Mouse (Mus musculus): ENCODE data around the gene Tm7sf3.
"Not testable (repeated sequence)": the region's sequence is repeated elsewhere in the genome, so short reads cannot be mapped to it uniquely, and the experiment has no call there.

Tm7sf3 gene

DNA sequence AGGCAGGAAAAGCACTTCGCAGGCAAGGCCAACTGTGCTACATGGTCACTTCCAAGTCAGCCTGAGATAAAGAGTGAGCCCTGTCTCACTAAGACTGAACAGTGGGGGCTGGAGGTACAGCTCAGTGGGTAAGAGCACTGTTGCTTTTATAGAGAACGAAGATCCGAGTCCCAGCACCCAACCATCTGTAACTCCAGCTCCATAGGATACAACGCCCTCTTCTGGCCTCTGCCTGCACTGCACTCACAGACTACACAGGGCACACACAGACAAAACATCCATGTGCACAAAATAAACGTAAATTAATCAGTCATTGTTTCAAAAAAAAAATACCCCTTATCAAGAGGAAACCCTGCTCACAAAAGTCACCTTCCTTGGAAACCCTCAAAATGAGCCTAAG lies 28.7 kb downstream of the Tm7sf3 start:
- DNase-seq (ENCODE audit: low spot score in 2 of 2), result no peak

DNA sequence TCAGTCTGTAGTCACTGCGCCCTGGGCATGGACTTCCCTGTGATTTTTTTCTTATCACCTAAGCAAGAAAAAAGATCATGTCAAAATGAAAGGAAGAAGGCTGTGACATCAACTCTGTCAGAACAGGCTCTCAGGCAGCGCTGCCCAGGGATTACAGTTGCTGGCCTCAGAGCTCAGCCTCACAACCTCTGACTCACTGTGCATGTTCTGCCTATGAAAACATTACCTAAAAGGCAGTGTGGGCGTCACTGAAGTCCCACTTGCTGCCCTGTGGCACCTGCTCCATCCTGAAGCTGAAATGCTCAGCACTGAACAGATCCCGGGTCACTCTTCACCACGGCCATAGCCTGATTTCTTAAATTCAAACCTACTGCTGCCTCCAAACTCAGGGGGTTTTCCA lies 29.9 kb downstream of the Tm7sf3 start:
- DNase-seq (ENCODE audit: low spot score in 2 of 2), result no peak

DNA sequence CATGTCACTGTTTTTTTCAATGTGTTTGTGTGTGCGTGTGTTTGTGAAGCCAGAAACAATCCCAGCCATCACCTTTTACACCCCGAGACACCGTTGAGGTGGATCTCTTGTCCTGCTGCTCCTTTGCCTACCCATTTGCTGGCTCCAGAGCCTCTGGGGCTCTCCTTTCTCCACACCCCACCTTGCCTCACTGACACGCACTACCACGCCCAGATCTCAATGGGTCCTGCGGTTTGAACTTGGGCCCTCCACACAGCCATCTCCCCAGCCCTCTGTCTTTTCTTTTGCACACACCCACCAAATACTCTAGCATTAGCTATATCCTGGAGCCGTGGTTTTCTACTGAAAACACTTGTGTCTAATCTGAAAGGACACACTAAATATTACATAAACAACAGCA lies 30.7 kb downstream of the Tm7sf3 start:
- DNase-seq (ENCODE audit: low spot score in 2 of 2), result no peak

DNA sequence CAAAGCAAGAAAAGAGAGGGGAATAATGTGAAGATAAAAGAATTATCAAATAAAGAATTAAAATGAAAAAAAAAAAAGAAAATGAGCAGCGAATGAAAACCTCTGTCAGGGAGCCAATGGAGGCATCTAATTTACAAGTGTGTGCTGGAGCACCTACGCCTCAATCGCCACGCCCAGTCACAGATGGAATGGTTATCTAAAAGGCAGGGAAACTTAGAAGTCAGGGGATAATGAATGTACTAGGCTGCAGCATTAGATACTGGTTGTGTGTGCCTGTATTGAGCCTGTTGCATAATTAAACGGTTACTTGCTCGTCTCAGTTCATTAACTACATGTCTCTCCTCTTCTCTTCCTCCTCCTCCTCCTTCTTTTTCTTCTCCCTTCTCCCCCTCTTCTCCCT lies 31.2 kb downstream of the Tm7sf3 start:
- no peak for DNase-seq (ENCODE audit: low spot score in 2 of 2)

GRCm38 (mm10) chr6:146603651-146604050 lies 39.0 kb downstream of the Tm7sf3 start:
- no peak for DNase-seq (ENCODE audit: low spot score in 2 of 2)

DNA sequence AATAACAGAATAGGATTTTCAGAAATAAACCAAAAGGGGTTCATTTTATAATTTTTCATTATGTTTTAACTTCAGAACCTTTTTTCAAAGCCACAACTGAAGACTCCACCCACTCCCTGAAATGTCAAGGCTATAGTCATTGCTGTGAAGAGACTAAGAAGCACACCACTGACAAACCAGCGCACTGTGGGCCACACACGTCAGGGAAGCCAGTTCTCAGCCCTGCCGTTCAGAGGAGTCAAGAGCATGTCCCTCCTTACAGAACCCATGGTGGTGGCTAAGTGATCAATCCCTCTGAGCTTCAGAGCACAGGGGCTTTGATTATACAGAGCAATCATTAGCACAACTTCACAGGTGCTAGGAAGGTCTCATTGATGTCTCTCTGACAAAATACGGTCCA lies 40.0 kb downstream of the Tm7sf3 start:
- DNase-seq (ENCODE audit: low spot score in 2 of 2), result no peak

DNA sequence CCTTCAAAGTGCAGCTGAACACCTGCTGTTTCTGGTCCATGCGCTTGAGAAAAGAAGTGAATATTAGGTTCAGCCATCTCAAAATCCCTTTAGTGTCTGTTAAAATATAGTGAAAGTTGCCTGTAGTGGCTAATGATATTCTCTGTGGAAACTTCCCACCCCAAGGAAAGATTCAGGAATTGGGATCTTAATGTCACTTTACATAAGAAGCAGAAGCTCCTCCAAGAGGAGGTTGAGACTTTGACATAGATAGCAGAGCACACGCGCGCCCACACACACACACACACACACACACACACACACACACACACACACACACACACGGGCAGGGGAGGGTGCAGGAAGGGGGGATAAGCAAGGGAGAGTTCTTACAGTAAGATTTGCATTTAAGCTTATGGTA lies 57.5 kb downstream of the Tm7sf3 start:
- DNase-seq (ENCODE audit: low spot score in 2 of 2), result no peak

DNA sequence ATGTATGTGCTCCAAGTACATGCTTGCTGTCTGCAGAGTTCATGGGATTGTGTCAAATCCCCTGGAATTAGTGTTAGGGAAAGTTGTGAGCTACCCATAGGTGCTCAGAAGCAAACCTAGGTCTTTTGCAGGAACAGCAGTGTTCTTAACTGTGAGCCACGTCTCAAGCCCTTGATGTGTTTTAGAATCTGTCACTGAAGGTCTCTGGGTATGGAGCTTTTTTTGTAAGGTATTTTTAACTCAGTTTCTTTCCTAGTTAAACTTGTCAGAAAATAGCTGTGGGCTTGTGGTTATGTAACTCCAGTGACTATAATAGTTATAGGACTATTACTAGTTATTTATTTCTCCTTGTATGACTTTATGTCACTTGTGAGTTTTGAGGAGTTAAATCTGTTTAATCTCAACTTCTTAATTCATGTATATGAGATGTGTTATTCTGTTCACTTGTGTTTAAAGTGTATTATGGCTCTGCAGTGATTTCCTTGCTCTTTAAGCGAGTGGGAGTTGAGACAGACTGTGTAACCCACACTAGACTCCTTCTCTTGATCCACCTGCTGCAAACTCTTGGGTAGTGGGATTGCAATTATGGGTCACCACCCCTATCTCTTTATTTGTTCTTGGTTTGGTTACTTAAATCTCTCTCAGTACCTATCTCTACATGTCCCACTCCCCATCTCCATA lies 59.1 kb downstream of the Tm7sf3 start:
- no peak for DNase-seq (ENCODE audit: low spot score in 2 of 2)

DNA sequence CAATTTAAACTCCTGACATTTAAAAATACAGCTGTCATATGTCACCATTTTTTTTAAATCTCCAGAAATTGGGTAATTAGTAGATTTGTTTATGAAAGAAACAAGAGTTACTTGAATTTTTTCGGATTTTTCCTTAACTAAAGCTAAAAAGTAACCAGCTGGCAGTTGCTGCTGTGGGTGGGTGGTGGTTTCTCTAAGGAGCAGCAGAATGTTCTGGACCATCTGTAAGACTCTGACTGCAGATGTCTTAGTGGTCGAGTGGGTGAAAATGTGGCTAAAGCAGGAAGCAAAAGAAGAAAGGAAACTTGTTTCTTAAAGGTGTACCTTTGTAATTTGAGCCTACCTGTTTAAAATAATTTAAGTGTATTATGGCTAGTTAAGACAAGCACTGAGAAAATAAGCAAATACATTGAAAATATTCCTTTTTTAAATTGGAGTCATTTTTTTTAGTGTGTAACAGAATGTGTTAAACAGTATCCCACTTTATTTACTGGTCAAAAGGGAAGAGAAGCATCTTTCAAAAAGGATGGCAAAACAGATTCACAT lies 62.2 kb downstream of the Tm7sf3 start:
- DNase-seq (ENCODE audit: low spot score in 2 of 2), result peak; percentile 33 to 82

DNA sequence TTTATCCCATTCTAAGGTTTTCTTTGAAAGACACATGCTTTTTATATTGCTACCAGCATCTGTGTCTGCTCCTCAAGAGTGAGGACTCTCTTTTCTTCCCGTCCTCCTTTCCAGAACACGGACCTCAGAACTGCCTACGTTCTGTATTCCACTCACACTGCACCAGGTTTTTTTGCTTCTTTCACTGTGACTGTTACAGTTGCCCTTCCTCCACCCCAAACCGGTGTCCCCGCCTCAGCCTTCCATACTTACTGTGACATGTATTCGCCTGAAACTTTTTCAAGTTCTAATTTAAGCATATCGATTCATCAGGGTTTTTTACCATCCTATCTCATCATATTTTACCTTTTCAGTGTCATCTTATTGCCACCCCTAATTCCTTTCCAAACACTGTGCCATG lies 64.0 kb downstream of the Tm7sf3 start:
- peak; percentile 36 to 58 for DNase-seq (ENCODE audit: low spot score in 2 of 2)

DNA sequence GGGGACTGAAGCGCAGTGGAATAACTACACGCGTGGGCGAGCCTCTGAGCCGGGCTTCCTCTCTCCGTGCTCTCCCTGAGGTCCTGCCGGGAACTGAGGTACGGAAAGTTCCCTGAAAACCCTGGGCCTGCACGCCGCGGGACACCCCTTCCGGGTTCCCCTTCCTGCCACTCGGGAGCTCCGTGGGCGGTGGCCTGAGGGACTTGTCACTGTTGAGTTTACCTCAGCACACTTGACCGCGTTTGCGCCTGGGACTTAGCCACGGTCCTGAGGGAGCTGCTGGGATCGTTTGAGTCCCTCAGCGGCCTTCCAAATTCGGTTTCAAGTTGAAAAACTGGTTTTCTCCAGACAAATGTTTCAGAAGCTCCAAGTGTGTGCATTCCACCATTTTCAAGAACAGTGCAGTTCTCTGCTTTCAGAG lies 64.5 kb downstream of the Tm7sf3 start:
- no peak for DNase-seq (ENCODE audit: low spot score in 2 of 2)

- DNase-seq (ENCODE audit: low spot score in 2 of 2), result peak; percentile 96
Measured at GRCm38 (mm10) chr6:146577310-146578109, 65.1 kb downstream of the Tm7sf3 start, which contains the start of gene Ints13. TSS of gene Ints13 (minus strand) at chr6:146577835.

- no peak for DNase-seq (ENCODE audit: low spot score in 2 of 2)
Measured at GRCm38 (mm10) chr6:146576903-146577302, 65.7 kb downstream of the Tm7sf3 start, which contains the start of gene Fgfr1op2. TSS of gene Fgfr1op2 (plus strand) at chr6:146577203.

DNA sequence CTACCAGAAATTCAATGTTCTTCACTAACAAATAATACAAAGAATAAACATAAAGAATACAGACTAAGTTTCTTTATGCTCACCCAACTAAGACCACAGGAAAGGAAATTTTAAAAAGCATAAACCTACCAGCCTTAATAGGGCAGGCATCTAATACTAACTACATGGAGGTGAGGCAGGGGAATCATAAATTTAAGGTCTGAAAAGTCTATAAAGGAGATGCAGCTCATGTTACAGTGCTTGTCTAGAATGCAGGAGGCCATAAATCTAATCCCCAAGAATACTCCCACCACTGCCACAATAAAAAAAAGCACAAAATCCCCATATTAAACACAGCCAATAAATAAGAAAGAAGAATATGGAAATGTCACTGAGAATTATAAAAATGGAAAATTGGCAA lies 70.6 kb downstream of the Tm7sf3 start:
- DNase-seq (ENCODE audit: low spot score in 2 of 2), result no peak

DNA sequence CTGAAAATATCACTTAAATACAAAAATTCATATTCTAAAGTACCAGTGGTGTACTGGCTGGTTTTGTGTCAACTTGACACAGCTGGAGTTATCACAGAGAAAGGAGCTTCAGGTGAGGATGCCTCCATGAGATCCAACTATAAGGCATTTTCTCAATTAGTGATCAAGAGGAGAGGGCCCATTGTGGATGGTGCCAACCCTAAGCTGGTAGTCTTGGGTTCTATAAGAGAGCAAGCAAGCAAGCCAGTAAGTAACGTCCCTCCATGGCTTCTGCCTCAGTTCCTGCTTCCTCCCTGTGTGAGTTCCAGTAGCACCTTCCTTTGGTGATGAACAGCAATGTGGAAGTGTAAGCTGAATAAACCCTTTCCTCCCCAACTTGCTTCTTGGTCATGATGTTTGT lies 80.2 kb downstream of the Tm7sf3 start:
- DNase-seq (ENCODE audit: low spot score in 2 of 2), result not testable (repeated sequence)
